Mouse (Mus musculus) testis, adult 2 months (tissue): ENCODE measurements around the gene Ankrd1. TPM values are rescaled to one million over a fixed set of nuclear protein-coding genes. Genes with fewer than 3 reads are reported as not detected.

Experiments
- H3K27ac ChIP-seq: fragments of 200-500 bp; 2 replicates; pipeline ENCODE4 v1.5.1; 2012; ENCODE audit warnings: low read depth, low read length; ENCODE audit not compliant: control insufficient read depth, insufficient read depth
- H3K27me3 ChIP-seq: fragments of 200-500 bp; 2 replicates; pipeline ENCODE4 v1.6.1; 2012; ENCODE audit warnings: mild to moderate bottlenecking, low read length, moderate library complexity; ENCODE audit not compliant: control insufficient read depth, insufficient read depth
- H3K36me3 ChIP-seq: fragments of 200-500 bp; 2 replicates; pipeline ENCODE4 v1.6.1; 2012; ENCODE audit warnings: mild to moderate bottlenecking, low read length; ENCODE audit not compliant: control insufficient read depth, insufficient read depth
- H3K4me1 ChIP-seq: fragments of 200-500 bp; 2 replicates; pipeline ENCODE4 v1.6.1; 2012; ENCODE audit warnings: low read length; ENCODE audit not compliant: control insufficient read depth, insufficient read depth
- H3K4me3 ChIP-seq: fragments of 200-500 bp; 2 replicates; pipeline ENCODE4 v1.5.1; 2012; ENCODE audit warnings: low read depth, mild to moderate bottlenecking, low read length, moderate library complexity, mixed read lengths; ENCODE audit not compliant: control insufficient read depth
- CTCF ChIP-seq: fragments of 200-500 bp; IDR thresholded peaks from 2 replicates; pipeline ENCODE4 v1.5.1; 2012; ENCODE audit warnings: low read depth, mild to moderate bottlenecking, inconsistent platforms, low read length, moderate library complexity; ENCODE audit not compliant: control insufficient read depth, insufficient read depth, insufficient replicate concordance
- POLR2A ChIP-seq: fragments of 200-500 bp; IDR thresholded peaks from 2 replicates; pipeline ENCODE4 v1.6.1; 2012; ENCODE audit warnings: low read depth, mild to moderate bottlenecking, inconsistent platforms, low read length, moderate library complexity; ENCODE audit not compliant: control insufficient read depth
- polyA plus RNA-seq: library from polyadenylated mRNA; depleted of rRNA; stranded (reverse); fragments of >200 nt; gene quantifications from 2 replicates; pipeline ENCODE4 v1.2.3, GENCODE M21; 2012; rRNA removed

The Ankrd1 gene
- polyA plus RNA-seq, 1 experiment: not detected

DNA sequence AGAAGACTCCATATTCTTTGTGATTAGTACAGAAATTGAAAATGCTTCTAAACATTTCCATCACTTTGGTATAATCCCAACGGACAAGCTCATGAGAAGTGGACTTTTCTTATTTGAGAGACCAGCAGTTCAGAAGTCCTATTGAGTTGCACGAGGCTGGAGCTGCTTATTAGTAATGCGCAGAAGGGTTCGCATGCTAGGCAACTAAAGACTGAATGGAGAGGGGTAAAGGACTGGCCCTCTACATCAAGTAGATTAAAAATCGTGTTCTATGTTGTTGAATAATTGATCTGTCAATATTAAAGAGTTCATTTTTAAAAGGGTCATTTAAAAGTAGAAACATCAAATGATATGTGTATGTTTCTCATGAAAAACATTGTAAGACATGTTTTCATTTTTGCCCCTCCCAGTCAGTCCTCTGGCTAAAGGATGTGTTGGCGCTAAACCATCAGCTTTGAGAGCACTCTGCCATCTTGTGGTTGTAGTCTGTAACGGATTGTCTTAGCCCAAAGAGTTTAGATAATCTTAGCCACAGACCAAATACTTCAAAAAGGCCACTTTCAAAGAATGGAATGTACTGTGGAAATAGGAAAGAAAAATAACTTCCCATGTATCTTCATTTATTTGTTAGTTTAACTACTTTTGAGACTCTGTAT lies 37.2 kb downstream of the Ankrd1 start:
- Histone ChIP-seq H3K27me3 (no peaks in the 10 kb centered on the region), H3K4me3 (no peak overlapping the region), H3K36me3 (no peaks in the 10 kb centered on the region), H3K4me1 (peaks cover 2% of the 10 kb centered on the region; the same call in 1 of the 2 replicates), H3K27ac (no peak overlapping the region)
- TF ChIP-seq CTCF: no peak; the same call in 1 of the 2 replicates
- TF ChIP-seq POLR2A: no peak

DNA sequence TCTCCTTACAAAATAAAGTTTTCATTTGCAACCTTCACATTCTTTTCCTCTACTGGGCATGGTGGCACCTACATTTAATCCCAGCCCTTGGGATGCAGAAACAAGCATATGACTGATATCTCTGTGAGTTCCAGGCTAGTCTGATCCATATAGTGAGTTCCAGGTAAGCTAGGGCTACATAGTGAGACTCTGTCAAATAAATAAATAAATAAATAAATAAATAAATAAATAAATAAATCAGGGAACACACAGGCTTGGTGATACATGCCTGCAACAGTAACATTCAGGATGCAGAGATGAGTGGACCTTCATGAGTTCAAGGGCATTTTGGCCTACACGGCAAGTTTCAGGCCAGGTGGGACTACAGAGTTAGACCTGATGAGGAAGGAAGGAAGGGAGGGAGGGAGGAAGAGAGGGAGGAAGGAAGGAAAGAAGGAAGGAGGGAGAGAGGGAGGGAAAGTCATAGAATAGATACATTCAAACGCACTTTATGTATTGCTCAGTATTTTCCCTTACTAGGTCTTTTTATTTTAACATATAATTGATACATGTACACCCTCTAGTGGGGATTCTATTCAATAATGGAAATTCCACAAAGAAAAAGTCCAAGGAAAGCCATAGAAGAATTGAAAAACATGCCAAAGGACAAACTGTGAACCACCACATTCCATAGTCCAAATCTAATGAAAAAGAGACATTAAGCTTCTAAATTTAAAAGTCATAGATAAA lies 56.9 kb downstream of the Ankrd1 start:
- Histone ChIP-seq H3K4me1 (no peaks in the 10 kb centered on the region), H3K36me3 (no peaks in the 10 kb centered on the region), H3K27me3 (no peaks in the 10 kb centered on the region), H3K27ac (no peak overlapping the region), H3K4me3 (no peak overlapping the region)
- no peak for TF ChIP-seq POLR2A
- TF ChIP-seq CTCF: no peak

Other genes starting within 250 kb of the Ankrd1 start
- gene Htr7, start 62.6 kb downstream of the Ankrd1 start, polyA plus RNA-seq: 0.08 and 0.12 TPM in 2 replicates
- gene Rpp30, start 36.4 kb downstream of the Ankrd1 start, polyA plus RNA-seq: 17.9 and 23.5 TPM in 2 replicates
- gene Pcgf5, start 228.2 kb upstream of the Ankrd1 start, polyA plus RNA-seq: 27.2 and 30.7 TPM in 2 replicates